Mouse (Mus musculus): ENCODE measurements around the gene Adam19. TPM values are rescaled to one million over a fixed set of nuclear protein-coding genes. Genes with fewer than 3 reads are reported as not detected.
"Not testable (repeated sequence)": the region's sequence is repeated elsewhere in the genome, so short reads cannot be mapped to it uniquely, and the experiment has no call there.

Gene Adam19
- polyA plus RNA-seq (2017; shearing (Covaris generic)), result 100 to 1,000 TPM in 2 of 3 experiments, 10 to 100 TPM in 1; 70.9 to 111 (median 101) TPM

GRCm38 (mm10) chr11:46055896-46056769, at the start of gene Adam19:
Gene Adam19 (plus strand): TSS chr11:46055992.
- peak; percentile 33 for ATAC-seq

- no peak for ATAC-seq
Measured at GRCm38 (mm10) chr11:46016061-46016460, 39.7 kb upstream of the Adam19 start.

- ATAC-seq, result no peak
Measured at GRCm38 (mm10) chr11:46020246-46020645, 35.5 kb upstream of the Adam19 start.

- ATAC-seq, result no peak
Measured at GRCm38 (mm10) chr11:46021850-46022249, 33.9 kb upstream of the Adam19 start.

GRCm38 (mm10) chr11:46022983-46023382, 32.8 kb upstream of the Adam19 start:
- ATAC-seq, result no peak

- ATAC-seq, result no peak
Measured at GRCm38 (mm10) chr11:46025962-46026392, 29.8 kb upstream of the Adam19 start.

- no peak for ATAC-seq
Measured at GRCm38 (mm10) chr11:46027952-46028814, 27.6 kb upstream of the Adam19 start.

GRCm38 (mm10) chr11:46029485-46029884, 26.3 kb upstream of the Adam19 start:
- no peak for ATAC-seq

- ATAC-seq, result no peak
Measured at GRCm38 (mm10) chr11:46030026-46030425, 25.8 kb upstream of the Adam19 start.

GRCm38 (mm10) chr11:46031470-46031869, 24.3 kb upstream of the Adam19 start:
- no peak for ATAC-seq

GRCm38 (mm10) chr11:46032956-46033355, 22.8 kb upstream of the Adam19 start:
- ATAC-seq, result no peak

GRCm38 (mm10) chr11:46036374-46036773, 19.4 kb upstream of the Adam19 start:
- ATAC-seq, result no peak

GRCm38 (mm10) chr11:46038901-46039300, 16.9 kb upstream of the Adam19 start:
- ATAC-seq, result peak; percentile 17

- peak; percentile 28 for ATAC-seq
Measured at GRCm38 (mm10) chr11:46039335-46039734, 16.5 kb upstream of the Adam19 start.

- ATAC-seq, result no peak
Measured at GRCm38 (mm10) chr11:46040841-46041556, 14.8 kb upstream of the Adam19 start.

GRCm38 (mm10) chr11:46041607-46042267, 14.1 kb upstream of the Adam19 start:
- ATAC-seq, result no peak

GRCm38 (mm10) chr11:46044781-46045180, 11.0 kb upstream of the Adam19 start:
- ATAC-seq, result no peak

GRCm38 (mm10) chr11:46047264-46047663, 8.5 kb upstream of the Adam19 start:
- no peak for ATAC-seq

- ATAC-seq, result peak; percentile 55
Measured at GRCm38 (mm10) chr11:46052105-46052659, 3.6 kb upstream of the Adam19 start, which contains the start of gene Gm12166. Gene Gm12166 (minus strand): TSS chr11:46052321.

- ATAC-seq, result not testable (repeated sequence)
Measured at GRCm38 (mm10) chr11:46053457-46053856, 2.3 kb upstream of the Adam19 start.

- ATAC-seq, result no peak
Measured at GRCm38 (mm10) chr11:46054311-46054710, 1.5 kb upstream of the Adam19 start.

All from inflammation-experienced regulatory T-cells, adult 6 months (primary cell).